Mouse (Mus musculus): ENCODE measurements around the gene Cbfa2t3.

Cbfa2t3 gene

GRCm38 (mm10) chr8:122717869-122718509, 19.1 kb upstream of the Cbfa2t3 start:
- no peak for DNase-seq (ENCODE audit: low spot score)

- no peak for DNase-seq (ENCODE audit: low spot score)
Observed at GRCm38 (mm10) chr8:122716566-122716965, 17.7 kb upstream of the Cbfa2t3 start.

GRCm38 (mm10) chr8:122713157-122713518, 14.2 kb upstream of the Cbfa2t3 start:
- DNase-seq (ENCODE audit: low spot score) = no peak

GRCm38 (mm10) chr8:122712411-122713156, 13.7 kb upstream of the Cbfa2t3 start:
- no peak for DNase-seq (ENCODE audit: low spot score)

GRCm38 (mm10) chr8:122711891-122712365, 13.0 kb upstream of the Cbfa2t3 start:
- DNase-seq (ENCODE audit: low spot score) = no peak

GRCm38 (mm10) chr8:122711480-122711879, 12.6 kb upstream of the Cbfa2t3 start:
- DNase-seq (ENCODE audit: low spot score) = no peak

- peak; percentile 61 for DNase-seq (ENCODE audit: low spot score)
Observed at GRCm38 (mm10) chr8:122709340-122710111, 10.6 kb upstream of the Cbfa2t3 start.

GRCm38 (mm10) chr8:122707184-122707583, 8.3 kb upstream of the Cbfa2t3 start:
- no peak for DNase-seq (ENCODE audit: low spot score)

- DNase-seq (ENCODE audit: low spot score) = no peak
Observed at GRCm38 (mm10) chr8:122705901-122706561, 7.1 kb upstream of the Cbfa2t3 start.

- DNase-seq (ENCODE audit: low spot score) = no peak
Observed at GRCm38 (mm10) chr8:122704612-122705011, 5.7 kb upstream of the Cbfa2t3 start.

- no peak for DNase-seq (ENCODE audit: low spot score)
Observed at GRCm38 (mm10) chr8:122702957-122703356, 4.0 kb upstream of the Cbfa2t3 start.

- no peak for DNase-seq (ENCODE audit: low spot score)
Observed at GRCm38 (mm10) chr8:122702301-122702941, 3.5 kb upstream of the Cbfa2t3 start.

- DNase-seq (ENCODE audit: low spot score) = no peak
Observed at GRCm38 (mm10) chr8:122701441-122702185, 2.7 kb upstream of the Cbfa2t3 start.

GRCm38 (mm10) chr8:122700628-122701027, 1.7 kb upstream of the Cbfa2t3 start:
- DNase-seq (ENCODE audit: low spot score) = no peak

- no peak for DNase-seq (ENCODE audit: low spot score)
Observed at GRCm38 (mm10) chr8:122698254-122698768, 598 bp downstream of the Cbfa2t3 start.

- DNase-seq (ENCODE audit: low spot score) = no peak
Observed at GRCm38 (mm10) chr8:122697586-122697985, 1.3 kb downstream of the Cbfa2t3 start.

GRCm38 (mm10) chr8:122697181-122697581, 1.7 kb downstream of the Cbfa2t3 start:
- peak; percentile 70 for DNase-seq (ENCODE audit: low spot score)

GRCm38 (mm10) chr8:122695438-122696042, 3.4 kb downstream of the Cbfa2t3 start:
- no peak for DNase-seq (ENCODE audit: low spot score)

- DNase-seq (ENCODE audit: low spot score) = no peak
Observed at GRCm38 (mm10) chr8:122692152-122692551, 6.8 kb downstream of the Cbfa2t3 start.

- peak; percentile 69 for DNase-seq (ENCODE audit: low spot score)
Observed at GRCm38 (mm10) chr8:122691018-122691417, 7.9 kb downstream of the Cbfa2t3 start.
